Mouse (Mus musculus) midbrain, postnatal 0 days (tissue): ENCODE results near the gene Nkx2-3. TPM values are rescaled to one million over a fixed set of nuclear protein-coding genes. Genes with fewer than 3 reads are reported as not detected.

Experiments
- ATAC-seq: fragments of 200-750 bp; cut with Nextera tagmentation; 2 replicates; pipeline ENCODE4 v1.8.0; 2017; ENCODE audit warnings: moderate number of reproducible peaks, mild to moderate bottlenecking, moderate TSS enrichment, moderate library complexity; ENCODE audit not compliant: low FRiP score
- DNase-seq: peaks from one replicate; pipeline ENCODE4 v3.0.0-alpha.2; 2015; ENCODE audit warnings: low spot score
- H3K27ac ChIP-seq: fragments of 300-500 bp; sonication (generic); 2 replicates; pipeline ENCODE4 v1.5.1; 2014; ENCODE audit warnings: low read depth, mild to moderate bottlenecking, low read length, mixed read lengths
- H3K27me3 ChIP-seq: fragments of 300-500 bp; sonication (generic); 2 replicates; pipeline ENCODE4 v1.6.1; 2014; ENCODE audit warnings: low read length, control low read depth, mixed read lengths; ENCODE audit not compliant: insufficient read depth
- H3K36me3 ChIP-seq: fragments of 300-500 bp; sonication (generic); 2 replicates; pipeline ENCODE4 v1.6.1; 2014; ENCODE audit warnings: low read length, control low read depth, mixed read lengths; ENCODE audit not compliant: insufficient read depth
- H3K4me1 ChIP-seq: fragments of 300-500 bp; sonication (generic); 2 replicates; pipeline ENCODE4 v1.6.1; 2014; ENCODE audit warnings: mild to moderate bottlenecking, control low read depth, antibody characterized with exemption, low read length, mixed read lengths; ENCODE audit not compliant: insufficient read depth
- H3K4me2 ChIP-seq: fragments of 300-500 bp; sonication (generic); 2 replicates; pipeline ENCODE4 v1.6.1; 2014; ENCODE audit warnings: low read depth, mild to moderate bottlenecking, low read length, mixed read lengths; ENCODE audit not compliant: poor library complexity, severe bottlenecking
- H3K4me3 ChIP-seq: fragments of 300-500 bp; sonication (generic); 2 replicates; pipeline ENCODE4 v1.5.1; 2014; ENCODE audit warnings: low read depth, mild to moderate bottlenecking, low read length, moderate library complexity
- H3K9ac ChIP-seq: fragments of 300-500 bp; sonication (generic); replicated peaks from 2 replicates; pipeline ENCODE4 v1.6.1; 2014; ENCODE audit warnings: mild to moderate bottlenecking, low read length, moderate library complexity, mixed read lengths; ENCODE audit not compliant: poor library complexity, severe bottlenecking
- H3K9me3 ChIP-seq: fragments of 300-500 bp; sonication (generic); 2 replicates; pipeline ENCODE4 v1.6.1; 2016; ENCODE audit warnings: low read length, control low read depth
- CTCF ChIP-seq: IDR thresholded peaks from 2 replicates; pipeline ENCODE4 v1.5.1; 2016; ENCODE audit warnings: antibody characterized with exemption, mild to moderate bottlenecking
- WGBS: fragments of 180-500 bp; shearing (Covaris S2); extraction: QIAGEN DNeasy Blood & Tissue Kit; methylation state at CpG from one replicate; pipeline ENCODE4 v1.1.7; 2014; 5-methylcytosine and 5-hydroxymethylcytosine counted together
- polyA plus RNA-seq: library from polyadenylated mRNA; unstranded; fragments of >200 nt; fragmentation: Nextera tagmentation; extraction: Ambion mirVana; gene quantifications from 2 replicates; pipeline ENCODE4 v1.2.1, GENCODE M21; 2015
- total RNA-seq: library from RNA; depleted of rRNA; stranded (reverse); fragments of >200 nt; gene quantifications from 2 replicates; pipeline ENCODE4 v1.2.3, GENCODE M21; 2014

The Nkx2-3 gene
- total and polyA plus RNA-seq, 2 experiments from 2014 or later, result 0.05 TPM; not detected in 1

GRCm38 (mm10) chr19:43641833-43642232 lies 29.7 kb downstream of the Nkx2-3 start:
- H3K9ac ChIP-seq, result no peak overlapping the region
- ATAC-seq (no peak), DNase-seq (no peak)
- H3K4me2 ChIP-seq, result no peak overlapping the region
- H3K27me3 ChIP-seq, result no peaks in the 10 kb centered on the region
- H3K27ac ChIP-seq, result no peak overlapping the region
- H3K4me1 ChIP-seq, result no peaks in the 10 kb centered on the region
- H3K36me3 ChIP-seq, result no peaks in the 10 kb centered on the region
- no peak for TF ChIP-seq CTCF
- 66% methylated on average over 11 of the region's 11 CpGs for WGBS
- no peak overlapping the region for H3K4me3 ChIP-seq
- no peaks in the 10 kb centered on the region for H3K9me3 ChIP-seq

DNA sequence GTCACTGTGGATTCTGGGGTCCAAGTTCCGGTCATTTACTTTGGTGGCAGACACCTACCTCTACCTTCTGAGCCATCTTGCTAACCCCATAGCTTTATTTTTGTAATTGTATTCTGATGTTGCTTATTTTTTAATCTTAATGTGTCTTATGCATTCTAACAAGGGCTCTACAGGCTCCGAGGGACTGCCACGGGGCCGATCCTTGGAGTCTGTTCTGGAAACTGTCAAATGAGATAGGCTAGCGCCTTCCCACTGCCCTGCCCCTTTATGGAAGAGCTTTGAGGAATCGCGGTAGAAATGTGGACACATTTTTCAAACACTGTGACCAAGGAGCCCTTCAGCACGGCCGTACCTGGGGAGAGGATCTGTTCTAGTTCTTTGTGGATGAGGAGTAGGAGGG lies 30.7 kb downstream of the Nkx2-3 start:
- Histone ChIP-seq H3K27ac (no peak overlapping the region), H3K4me3 (no peak overlapping the region), H3K4me2 (no peak overlapping the region), H3K27me3 (no peaks in the 10 kb centered on the region), H3K36me3 (no peaks in the 10 kb centered on the region), H3K9ac (no peak overlapping the region), H3K9me3 (no peaks in the 10 kb centered on the region), H3K4me1 (no peaks in the 10 kb centered on the region)
- no peak for DNase-seq
- whole genome bisulfite sequencing, result 93% methylated on average over 9 of the region's 9 CpGs
- no peak for ATAC-seq
- TF ChIP-seq CTCF, result no peak

DNA sequence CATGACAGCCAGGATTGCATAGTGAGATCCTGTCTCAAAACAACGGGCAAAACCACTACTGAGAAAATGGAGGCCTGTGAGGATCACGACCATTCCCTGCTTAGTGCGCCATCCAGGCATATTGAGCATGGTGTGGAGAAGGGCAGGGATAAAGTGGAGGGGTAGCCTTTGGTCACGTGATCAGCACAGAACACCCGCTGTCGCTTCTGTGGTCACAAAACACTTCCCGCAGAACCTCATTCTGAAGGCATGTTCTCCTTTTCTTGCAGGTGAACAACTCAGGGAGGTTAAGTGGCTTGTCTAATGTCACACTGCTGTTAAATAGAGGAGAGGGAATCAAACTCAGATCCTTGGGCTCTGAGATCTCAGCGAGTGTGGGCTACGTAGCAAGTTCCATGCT lies 33.4 kb downstream of the Nkx2-3 start:
- Histone ChIP-seq H3K4me3 (no peak overlapping the region), H3K27ac (no peak overlapping the region), H3K4me2 (no peak overlapping the region), H3K36me3 (no peaks in the 10 kb centered on the region), H3K4me1 (no peaks in the 10 kb centered on the region), H3K27me3 (no peaks in the 10 kb centered on the region), H3K9ac (no peak overlapping the region), H3K9me3 (no peaks in the 10 kb centered on the region)
- TF ChIP-seq CTCF, result no peak
- DNase-seq (no peak), ATAC-seq (no peak)
- WGBS, result 92% methylated on average over 9 of the region's 9 CpGs

DNA sequence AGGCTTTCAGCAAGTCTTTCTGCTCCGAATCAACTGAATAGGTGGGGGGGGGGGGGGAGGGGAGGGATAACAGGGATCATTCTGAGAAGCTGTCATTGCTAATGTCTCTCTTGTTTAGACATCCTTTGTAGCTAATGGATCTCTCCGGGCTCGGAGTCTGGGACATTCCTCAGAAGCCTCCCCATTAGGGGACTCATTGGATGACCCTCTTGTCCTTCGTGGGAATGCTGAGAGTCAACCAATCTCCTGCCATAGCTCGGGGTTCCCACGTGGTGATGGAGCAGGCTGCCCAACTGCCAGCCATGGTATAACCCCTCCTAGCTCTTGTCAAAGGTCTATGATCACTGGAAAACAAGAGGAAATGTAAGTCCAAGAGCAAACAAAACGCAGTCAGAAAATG lies 34.7 kb downstream of the Nkx2-3 start:
- DNase-seq (no peak), ATAC-seq (no peak)
- 54% methylated on average over 7 of the region's 7 CpGs for WGBS
- no peaks in the 10 kb centered on the region for H3K27me3 ChIP-seq
- no peak for TF ChIP-seq CTCF
- H3K36me3 ChIP-seq, result no peaks in the 10 kb centered on the region
- no peak overlapping the region for H3K4me3 ChIP-seq
- H3K4me1 ChIP-seq, result no peaks in the 10 kb centered on the region
- H3K9ac ChIP-seq, result no peak overlapping the region
- H3K27ac ChIP-seq, result no peak overlapping the region
- no peak overlapping the region for H3K4me2 ChIP-seq
- H3K9me3 ChIP-seq, result no peaks in the 10 kb centered on the region

DNA sequence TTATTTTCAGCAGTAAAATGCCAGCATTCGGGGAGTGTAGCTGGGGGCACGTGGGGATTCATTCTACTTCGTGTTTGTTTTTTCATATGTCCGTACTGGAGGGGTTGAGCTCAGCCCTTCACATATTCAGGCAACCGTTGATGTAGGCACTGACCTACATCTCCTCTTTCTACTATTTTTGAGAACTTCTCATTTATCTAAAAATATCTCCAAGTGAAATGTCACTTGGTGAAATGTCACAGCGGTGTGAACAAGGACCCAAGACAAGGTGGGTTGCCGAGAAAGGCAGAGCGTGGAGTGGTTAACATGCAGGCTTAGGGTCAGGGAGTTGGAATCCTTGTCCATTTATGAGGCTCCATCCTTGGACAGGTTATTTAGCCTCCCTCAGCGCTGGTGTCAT lies 35.1 kb downstream of the Nkx2-3 start:
- no peak overlapping the region for H3K9ac ChIP-seq
- H3K4me2 ChIP-seq, result no peak overlapping the region
- H3K4me1 ChIP-seq, result no peaks in the 10 kb centered on the region
- no peaks in the 10 kb centered on the region for H3K36me3 ChIP-seq
- no peak overlapping the region for H3K4me3 ChIP-seq
- no peak for DNase-seq
- WGBS, result 90% methylated on average over 9 of the region's 9 CpGs
- ATAC-seq, result no peak
- H3K9me3 ChIP-seq, result no peaks in the 10 kb centered on the region
- no peak for TF ChIP-seq CTCF
- H3K27ac ChIP-seq, result no peak overlapping the region
- H3K27me3 ChIP-seq, result no peaks in the 10 kb centered on the region

- H3K27ac ChIP-seq, result no peak overlapping the region
- no peaks in the 10 kb centered on the region for H3K27me3 ChIP-seq
- no peak overlapping the region for H3K9ac ChIP-seq
- H3K4me1 ChIP-seq, result no peaks in the 10 kb centered on the region
- no peak for TF ChIP-seq CTCF
- no peaks in the 10 kb centered on the region for H3K36me3 ChIP-seq
- H3K4me2 ChIP-seq, result no peak overlapping the region
- WGBS, result 98% methylated on average over 4 of the region's 4 CpGs
- DNase-seq, result no peak
- H3K9me3 ChIP-seq, result no peaks in the 10 kb centered on the region
- H3K4me3 ChIP-seq, result no peak overlapping the region
- no peak for ATAC-seq
Observed at GRCm38 (mm10) chr19:43648343-43648742, 36.2 kb downstream of the Nkx2-3 start.
